9 mouse cellular contexts compared by ENCODE assay signal in the genomic region with DNA sequence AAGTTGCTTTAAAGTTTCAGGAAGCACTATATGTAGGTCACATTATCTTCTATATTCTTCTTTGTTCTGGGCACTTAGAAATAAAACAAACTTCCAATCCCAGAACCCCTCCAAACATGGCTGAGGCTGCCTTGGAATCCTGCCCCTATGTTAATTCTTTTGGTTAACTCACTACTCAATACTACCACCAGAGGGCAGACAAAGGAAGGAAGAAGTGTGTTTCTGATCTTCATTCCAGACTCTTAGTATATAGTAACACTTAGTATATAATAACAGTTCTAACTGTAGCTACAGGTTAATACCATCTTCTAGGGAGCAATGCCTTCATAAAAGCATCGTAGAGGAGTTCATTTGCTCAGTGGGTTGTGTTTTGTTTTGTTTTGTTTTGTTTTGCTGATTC. TPM values are rescaled to one million over a fixed set of nuclear protein-coding genes. Genes with fewer than 3 reads are reported as not detected.
DNase-seq lines count a peak whose midpoint lies in the region; ATAC-seq and TF ChIP-seq lines count a peak whose summit lies in the region.
"Had no signal": no experiment of that assay in that cellular context is flagged by ENCODE, and none has a peak within 500 bp of the region (broad histone marks: within the 10 kb centered on the region; RNA-seq: fewer than 3 reads in every experiment).

No protein-coding gene starts in this region.

- H3K4me2 ChIP-seq in embryonic facial prominence, embryonic 11.5 days (ENCODE audit: low read depth, low read length) = no peak overlapping the region
- H3K4me2 ChIP-seq: midbrain, embryonic 12.5 days had no signal

- intact Hi-C loops in left cerebral cortex, adult 2 months (cut with DNase I) = loop anchor here (5.0 kb wide), 3 partner anchors 407 to 953 kb away; no protein-coding TSS in a partner anchor
- intact Hi-C loops in left cerebral cortex, postnatal 36 days (cut with DNase I) = loop anchor here (5.0 to 10.0 kb wide), 2 partner anchors 232 to 785 kb away; partner anchors contain the start of gene Elovl6

- peak; percentile 80 for TF ChIP-seq RAD21 in MEL (IDR thresholded peaks at IDR 0.05; ENCODE audit: low read depth, low read length)

- 76% methylated on average over 1 of the region's 1 CpGs for WGBS in embryonic facial prominence, embryonic 11.5 days
- 84% methylated on average over 1 of the region's 1 CpGs for WGBS in embryonic facial prominence, embryonic 10.5 days

- no peak for TF ChIP-seq EP300 in MEL (IDR thresholded peaks at IDR 0.05; ENCODE audit: low read depth in 1 of 2, low read length in 2 of 2)

- no peak overlapping the region for H3K4me3 ChIP-seq in embryonic facial prominence, embryonic 11.5 days (ENCODE audit: low read depth, low read length)
- H3K4me3 ChIP-seq in embryonic facial prominence, embryonic 10.5 days = no peak overlapping the region
- no peak overlapping the region for H3K4me3 ChIP-seq in left cerebral cortex, adult 2 months
- H3K4me3 ChIP-seq in MEL (ENCODE audit: control insufficient read depth in 1 of 2, insufficient read depth in 1 of 2, low read depth in 2 of 2, low read length in 2 of 2) = no peak overlapping the region
- H3K4me3 ChIP-seq: midbrain, embryonic 12.5 days had no signal

- H3K9me3 ChIP-seq in embryonic facial prominence, embryonic 11.5 days (replicated peaks; ENCODE audit: control insufficient read depth, low read length) = no peaks in the 10 kb centered on the region
- H3K9me3 ChIP-seq in embryonic facial prominence, embryonic 10.5 days = no peaks in the 10 kb centered on the region
- H3K9me3 ChIP-seq in MEL (replicated peaks; ENCODE audit: insufficient read depth, low read length) = no peaks in the 10 kb centered on the region
- H3K9me3 ChIP-seq: midbrain, embryonic 12.5 days had no signal

- H3K4me1 ChIP-seq in embryonic facial prominence, embryonic 11.5 days (ENCODE audit: control insufficient read depth, insufficient read depth, low read length) = no peaks in the 10 kb centered on the region
- H3K4me1 ChIP-seq in embryonic facial prominence, embryonic 10.5 days = no peaks in the 10 kb centered on the region; the same call in 1 of the 2 replicates
- H3K4me1 ChIP-seq in MEL (ENCODE audit: control insufficient read depth in 1 of 2, insufficient read depth in 2 of 2, low read length in 2 of 2) = no peaks in the 10 kb centered on the region
- H3K4me1 ChIP-seq: midbrain, embryonic 12.5 days had no signal

- peak; percentile 80 for TF ChIP-seq CTCF in left cerebral cortex, adult 2 months (IDR thresholded peaks at IDR 0.05)
- peak; percentile 30 to 84 (median 48) for TF ChIP-seq CTCF in MEL (IDR thresholded peaks at IDR 0.05 in 2 of 3, conservative IDR thresholded peaks at IDR 0.05 in 1 of 3; ENCODE audit: control insufficient read depth in 1 of 3, insufficient read depth in 1 of 3, low read depth in 2 of 3, low read length in 3 of 3, poor library complexity in 1 of 3, severe bottlenecking in 1 of 3)

- no peak overlapping the region for H3K9ac ChIP-seq in embryonic facial prominence, embryonic 11.5 days (replicated peaks; ENCODE audit: low read length)
- H3K9ac ChIP-seq in MEL (ENCODE audit: control insufficient read depth, low read depth, low read length, poor library complexity, severe bottlenecking) = no peak overlapping the region
- H3K9ac ChIP-seq: midbrain, embryonic 12.5 days had no signal

- no peaks in the 10 kb centered on the region for H3K36me3 ChIP-seq in embryonic facial prominence, embryonic 11.5 days (replicated peaks; ENCODE audit: control insufficient read depth, insufficient read depth, low read depth, low read length)
- no peaks in the 10 kb centered on the region for H3K36me3 ChIP-seq in embryonic facial prominence, embryonic 10.5 days (replicated peaks)
- no peaks in the 10 kb centered on the region for H3K36me3 ChIP-seq in MEL (ENCODE audit: control insufficient read depth in 1 of 2, insufficient read depth in 2 of 2, low read length in 2 of 2)
- H3K36me3 ChIP-seq: midbrain, embryonic 12.5 days had no signal

- H3K27me3 ChIP-seq in embryonic facial prominence, embryonic 11.5 days (ENCODE audit: control insufficient read depth, insufficient read depth, low read length) = no peaks in the 10 kb centered on the region
- H3K27me3 ChIP-seq in embryonic facial prominence, embryonic 10.5 days (replicated peaks; ENCODE audit: low read depth, poor library complexity, severe bottlenecking) = no peaks in the 10 kb centered on the region
- no peaks in the 10 kb centered on the region for H3K27me3 ChIP-seq in MEL (ENCODE audit: control insufficient read depth in 1 of 2, insufficient read depth in 2 of 2, low read length in 2 of 2)
- H3K27me3 ChIP-seq: midbrain, embryonic 12.5 days had no signal

- no peaks in the 10 kb centered on the region for H3K79me2 ChIP-seq in MEL (ENCODE audit: control insufficient read depth, insufficient read depth, low read length, poor library complexity)

- peak; percentile 78 for DNase-seq in embryonic facial prominence, embryonic 11.5 days (ENCODE audit: low spot score)
- no peak for DNase-seq in embryonic facial prominence, embryonic 10.5 days (ENCODE audit: low spot score)
- no peak for DNase-seq in left cerebral cortex, adult 2 months (ENCODE audit: extremely low spot score in 1 of 2, low spot score in 2 of 2)
- no peak for DNase-seq in left cerebral cortex, postnatal 36 days (ENCODE audit: low spot score in 2 of 2)
- DNase-seq in MEL (ENCODE audit: low read depth, low spot score) = peak; percentile 62
- no peak for DNase-seq in urinary bladder, postnatal 14 days (ENCODE audit: low spot score)
- DNase-seq in ovary, postnatal 14 days (ENCODE audit: low spot score) = no peak

- H3K27ac ChIP-seq in embryonic facial prominence, embryonic 11.5 days (replicated peaks; ENCODE audit: low read depth, low read length) = no peak overlapping the region
- no peak overlapping the region for H3K27ac ChIP-seq in embryonic facial prominence, embryonic 10.5 days (replicated peaks)
- no peak overlapping the region for H3K27ac ChIP-seq in left cerebral cortex, adult 2 months
- no peak overlapping the region for H3K27ac ChIP-seq in MEL (ENCODE audit: control insufficient read depth, low read depth, low read length)
- H3K27ac ChIP-seq: midbrain, embryonic 12.5 days had no signal

- no peak for ATAC-seq in embryonic facial prominence, embryonic 11.5 days (replicated peaks; ENCODE audit: insufficient number of reproducible peaks, low FRiP score, low TSS enrichment, low read depth)
- 0 out of 2 replicates have a peak, but pooled peaks have one; percentile 26 for ATAC-seq in granulocyte monocyte progenitor cell, adult 5-6 weeks (replicated peaks; ENCODE audit: poor library complexity, severe bottlenecking)

- no peak for TF ChIP-seq POLR2A in MEL (IDR thresholded peaks at IDR 0.05; ENCODE audit: control insufficient read depth in 1 of 2, insufficient read depth in 1 of 2, low read depth in 1 of 2, low read length in 2 of 2, poor library complexity in 1 of 2)

TF ChIP-seq in MEL, 35 proteins besides CTCF, POLR2A, EP300 and RAD21:
- TF ChIP-seq SMC3 (IDR thresholded peaks at IDR 0.05; ENCODE audit: low read depth, low read length) = peak; percentile 85
- TF ChIP-seq UBTF (IDR thresholded peaks at IDR 0.05; ENCODE audit: borderline replicate concordance, insufficient read depth, low read depth, low read length) = no peak
- peak; percentile 67 for TF ChIP-seq ZC3H11A (IDR thresholded peaks at IDR 0.05; ENCODE audit: low read depth, low read length)
- no peak for TF ChIP-seq NELFE (IDR thresholded peaks at IDR 0.05; ENCODE audit: low read depth, low read length)

RNA-seq across cellular contexts. Expression of gene Enpep, which starts 32.6 kb away (rescaled TPM):
- polyA plus RNA-seq in embryonic facial prominence, embryonic 11.5 days (2014; fragmentation: Nextera tagmentation; extraction: Ambion mirVana) = 0.93 and 1.1 TPM in 2 replicates
- 0.05 and 0.06 TPM in 2 replicates for polyA plus RNA-seq in embryonic facial prominence, embryonic 10.5 days (2016; fragmentation: Nextera tagmentation; extraction: Ambion mirVana)
- total RNA-seq in left cerebral cortex, adult 2 months (2021) = 1 to 10 TPM; 1.7 to 2.0 TPM
- 1 to 10 TPM; 1.5 TPM for total RNA-seq in left cerebral cortex, postnatal 36 days (2021)
- total RNA-seq in MEL (2012; rRNA removed) = not detected in 2 replicates
- not detected for polyA plus RNA-seq in MEL (2012; ENCODE audit: insufficient read depth in 1 of 2, insufficient read length in 2 of 2, low read depth in 1 of 2, low replicate concordance in 2 of 2, missing spikeins in 1 of 2)
- not detected in 2 replicates for total RNA-seq in granulocyte monocyte progenitor cell, adult 5-6 weeks (2014; fragmentation: Nextera tagmentation)
- not detected in 2 replicates for total RNA-seq in granulocyte monocyte progenitor cell, adult 5-6 weeks (2017)

Comparison
In these comparisons a context has a peak if more than half of its experiments do, and no peak if none do; other contexts are left out.
1. DNase-seq: peak in embryonic facial prominence, embryonic 11.5 days (single experiment) and MEL (single experiment); none in embryonic facial prominence, embryonic 10.5 days (single experiment), left cerebral cortex, adult 2 months (0 of 2), left cerebral cortex, postnatal 36 days (0 of 2), urinary bladder, postnatal 14 days (single experiment) and ovary, postnatal 14 days (single experiment).